Mouse (Mus musculus) intestine, postnatal 0 days (tissue): Measurements from ENCODE around the gene Kifc1. TPM values are rescaled to one million over a fixed set of nuclear protein-coding genes. Genes with fewer than 3 reads are reported as not detected.
"Not testable (repeated sequence)": the region's sequence is repeated elsewhere in the genome, so short reads cannot be mapped to it uniquely, and the experiment has no call there.

ENCODE experiments used
- ATAC-seq: fragments of 200-750 bp; cut with Nextera tagmentation; 2 replicates; pipeline ENCODE4 v1.8.0; 2017; ENCODE audit warnings: mild to moderate bottlenecking, moderate TSS enrichment, moderate library complexity
- H3K27ac ChIP-seq: fragments of 300-500 bp; sonication (generic); 2 replicates; pipeline ENCODE4 v1.5.1; 2014; ENCODE audit warnings: mild to moderate bottlenecking, low read depth, low read length, moderate library complexity
- H3K27me3 ChIP-seq: fragments of 300-500 bp; sonication (generic); replicated peaks from 2 replicates; pipeline ENCODE4 v1.6.1; 2014; ENCODE audit warnings: low read length, mixed read lengths; ENCODE audit not compliant: control insufficient read depth, insufficient read depth
- H3K36me3 ChIP-seq: fragments of 300-500 bp; sonication (generic); 2 replicates; pipeline ENCODE4 v1.6.1; 2014; ENCODE audit warnings: mild to moderate bottlenecking, moderate library complexity; ENCODE audit not compliant: control insufficient read depth, insufficient read depth
- H3K4me1 ChIP-seq: fragments of 300-500 bp; sonication (generic); replicated peaks from 2 replicates; pipeline ENCODE4 v1.6.1; 2014; ENCODE audit warnings: antibody characterized with exemption, low read length, mixed read lengths; ENCODE audit not compliant: control insufficient read depth, insufficient read depth
- H3K4me2 ChIP-seq: fragments of 300-500 bp; sonication (generic); replicated peaks from 2 replicates; pipeline ENCODE4 v1.6.1; 2014; ENCODE audit warnings: low read depth, mild to moderate bottlenecking, moderate library complexity
- H3K4me3 ChIP-seq: fragments of 300-500 bp; sonication (generic); 2 replicates; pipeline ENCODE4 v1.5.1; 2014; ENCODE audit warnings: low read depth, low read length
- H3K9ac ChIP-seq: fragments of 300-500 bp; sonication (generic); 2 replicates; pipeline ENCODE4 v1.6.1; 2014; ENCODE audit warnings: mild to moderate bottlenecking, low read depth, low read length
- H3K9me3 ChIP-seq: fragments of 300-500 bp; sonication (generic); 2 replicates; pipeline ENCODE4 v1.6.1; 2016; ENCODE audit warnings: mixed run types; ENCODE audit not compliant: control insufficient read depth
- CTCF ChIP-seq: sonication (generic); IDR thresholded peaks from 2 replicates; pipeline ENCODE4 v1.5.1; 2016; ENCODE audit warnings: low read depth, mild to moderate bottlenecking, control low read depth, antibody characterized with exemption, moderate library complexity
- WGBS: fragments of 180-500 bp; shearing (Covaris S2); extraction: QIAGEN DNeasy Blood & Tissue Kit; methylation state at CpG from one replicate; pipeline ENCODE4 v1.1.7; 2014; 5-methylcytosine and 5-hydroxymethylcytosine counted together
- polyA plus RNA-seq: library from polyadenylated mRNA; unstranded; fragments of >200 nt; fragmentation: Nextera tagmentation; extraction: Ambion mirVana; gene quantifications from 2 replicates; pipeline ENCODE4 v1.2.1, GENCODE M21; 2015

Gene Kifc1
- polyA plus RNA-seq, 1 experiment from 2014 or later, result 1.7 TPM

- WGBS, result 27% methylated on average over 6 of the region's 6 CpGs
- Histone ChIP-seq H3K4me1 (no peaks in the 10 kb centered on the region), H3K9me3 (no peaks in the 10 kb centered on the region), H3K4me3 (no peak overlapping the region), H3K4me2 (no peak overlapping the region), H3K9ac (no peak overlapping the region), H3K27me3 (no peaks in the 10 kb centered on the region), H3K36me3 (no peaks in the 10 kb centered on the region), H3K27ac (no peak overlapping the region)
- TF ChIP-seq CTCF, result peak; percentile 79
- ATAC-seq, result peak; percentile 49; the same call in 1 of the 2 replicates
These were observed 6.8 kb upstream of the Kifc1 start for GRCm38 (mm10) chr17:33897114-33897794.

- H3K27me3 ChIP-seq, H3K9me3 ChIP-seq, ATAC-seq, H3K36me3 ChIP-seq, H3K4me1 ChIP-seq, H3K9ac ChIP-seq, H3K4me2 ChIP-seq, H3K27ac ChIP-seq, H3K4me3 ChIP-seq: not testable (repeated sequence)
- WGBS, result 54% methylated on average over 4 of the region's 4 CpGs
These were observed 2.5 kb upstream of the Kifc1 start for GRCm38 (mm10) chr17:33893011-33893410.

GRCm38 (mm10) chr17:33892429-33892828 lies 2.0 kb upstream of the Kifc1 start:
- Histone ChIP-seq H3K4me3 (no peak overlapping the region), H3K4me1 (no peaks in the 10 kb centered on the region), H3K36me3 (no peaks in the 10 kb centered on the region), H3K27me3 (no peaks in the 10 kb centered on the region), H3K9ac (no peak overlapping the region), H3K27ac (no peak overlapping the region), H3K9me3 (no peaks in the 10 kb centered on the region), H3K4me2 (no peak overlapping the region)
- no peak for ATAC-seq
- no peak for TF ChIP-seq CTCF
- 21% methylated on average over 7 of the region's 7 CpGs for WGBS

GRCm38 (mm10) chr17:33891892-33892291 lies 1.4 kb upstream of the Kifc1 start:
- not testable (repeated sequence) for H3K4me2 ChIP-seq, H3K36me3 ChIP-seq, ATAC-seq, H3K4me1 ChIP-seq, H3K9me3 ChIP-seq, H3K27me3 ChIP-seq, H3K4me3 ChIP-seq, H3K9ac ChIP-seq, H3K27ac ChIP-seq
- WGBS, result 67% methylated on average over 6 of the region's 6 CpGs
- TF ChIP-seq CTCF, result peak; percentile 28; the same call in 1 of the 2 replicates

GRCm38 (mm10) chr17:33891357-33891756 lies 896 bp upstream of the Kifc1 start:
- no peaks in the 10 kb centered on the region for H3K27me3 ChIP-seq
- no peak for ATAC-seq
- H3K4me2 ChIP-seq, result no peak overlapping the region
- no peaks in the 10 kb centered on the region for H3K36me3 ChIP-seq
- TF ChIP-seq CTCF, result no peak
- no peak overlapping the region for H3K9ac ChIP-seq
- 70% methylated on average over 2 of the region's 2 CpGs for WGBS
- H3K27ac ChIP-seq, result no peak overlapping the region
- H3K9me3 ChIP-seq, result no peaks in the 10 kb centered on the region
- no peaks in the 10 kb centered on the region for H3K4me1 ChIP-seq
- H3K4me3 ChIP-seq, result no peak overlapping the region

- not testable (repeated sequence) for H3K27ac ChIP-seq, H3K36me3 ChIP-seq, H3K4me1 ChIP-seq, H3K9me3 ChIP-seq, H3K27me3 ChIP-seq, ATAC-seq
- WGBS, result under 1% methylated on average over 44 of the region's 44 CpGs
- peak overlapping the region; percentile 66 for H3K4me3 ChIP-seq
- H3K4me2 ChIP-seq, result peak overlapping the region; percentile 80
- H3K9ac ChIP-seq, result peak overlapping the region; percentile 40; the same call in 1 of the 2 replicates
These were observed 424 bp downstream of the Kifc1 start for GRCm38 (mm10) chr17:33889941-33890532.

- H3K4me1 ChIP-seq, H3K9me3 ChIP-seq, H3K4me3 ChIP-seq, ATAC-seq, H3K36me3 ChIP-seq, H3K9ac ChIP-seq, H3K27ac ChIP-seq, H3K27me3 ChIP-seq, H3K4me2 ChIP-seq: not testable (repeated sequence)
These were observed 2.2 kb downstream of the Kifc1 start for GRCm38 (mm10) chr17:33888230-33888629.

- 17% methylated on average over 2 of the region's 2 CpGs for WGBS
- H3K36me3 ChIP-seq, ATAC-seq, H3K27me3 ChIP-seq, H3K4me1 ChIP-seq, H3K4me2 ChIP-seq, H3K27ac ChIP-seq, H3K4me3 ChIP-seq, H3K9ac ChIP-seq, H3K9me3 ChIP-seq: not testable (repeated sequence)
These were observed 2.7 kb downstream of the Kifc1 start for GRCm38 (mm10) chr17:33887802-33888201.

GRCm38 (mm10) chr17:33884320-33884719 lies 6.1 kb downstream of the Kifc1 start:
- ATAC-seq, H3K4me1 ChIP-seq, H3K4me2 ChIP-seq, H3K4me3 ChIP-seq, H3K27me3 ChIP-seq, H3K9me3 ChIP-seq, H3K27ac ChIP-seq, H3K9ac ChIP-seq: not testable (repeated sequence)
- H3K36me3 ChIP-seq, result peaks cover 11% of the 10 kb centered on the region; the same call in 1 of the 2 replicates
- 95% methylated on average over 10 of the region's 11 CpGs for WGBS
